Comparison of ENCODE assay signal across 22 mouse cellular contexts in the genomic region with DNA sequence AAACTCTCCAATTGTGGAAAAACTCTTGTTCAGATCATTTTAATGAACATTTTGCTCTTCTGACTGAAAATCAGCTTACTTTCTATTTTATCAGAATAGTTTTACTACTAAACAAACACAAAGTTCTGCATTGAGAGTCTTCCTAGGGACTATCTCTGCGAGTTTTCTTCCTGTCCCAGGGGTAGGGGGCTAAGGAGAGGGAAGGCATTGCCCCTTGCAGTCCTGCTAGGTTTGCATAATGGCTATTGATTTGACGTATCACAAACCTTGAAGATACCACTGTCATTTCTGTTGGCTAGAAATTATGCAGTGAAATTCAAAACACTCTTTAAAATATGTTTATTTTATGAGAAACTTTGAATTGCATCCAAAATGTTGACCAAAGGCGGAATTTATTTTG.
DNase-seq lines count a peak whose midpoint lies in the region; ATAC-seq and TF ChIP-seq lines count a peak whose summit lies in the region.
"Had no signal": no experiment of that assay in that cellular context is flagged by ENCODE, and none has a peak within 500 bp of the region (broad histone marks: within the 10 kb centered on the region; RNA-seq: fewer than 3 reads in every experiment).

No protein-coding gene starts in this region.

- peak overlapping the region; percentile 75 for H3K27ac ChIP-seq in gastrocnemius, adult 2 months
- H3K27ac ChIP-seq in kidney, postnatal 0 days = peak overlapping the region; percentile 34; the same call in 1 of the 2 replicates
- H3K27ac ChIP-seq in lung, embryonic 15.5 days = peak overlapping the region; percentile 92
- H3K27ac ChIP-seq in stomach, embryonic 15.5 days = peak overlapping the region; percentile 65
- no peak overlapping the region for H3K27ac ChIP-seq in heart, embryonic 10.5 days
- H3K27ac ChIP-seq: hindbrain, embryonic 13.5 days; limb, embryonic 13.5 days; liver, embryonic 13.5 days; midbrain, embryonic 15.5 days had no signal

- no peaks in the 10 kb centered on the region for H3K36me3 ChIP-seq in kidney, postnatal 0 days (ENCODE audit: insufficient read depth, low read length)
- H3K36me3 ChIP-seq in lung, embryonic 15.5 days = no peaks in the 10 kb centered on the region
- H3K36me3 ChIP-seq in stomach, embryonic 15.5 days = no peaks in the 10 kb centered on the region
- H3K36me3 ChIP-seq in heart, embryonic 10.5 days = no peaks in the 10 kb centered on the region
- H3K36me3 ChIP-seq: forebrain, embryonic 15.5 days; heart, embryonic 12.5 days; hindbrain, embryonic 13.5 days; limb, embryonic 13.5 days; liver, embryonic 13.5 days; midbrain, embryonic 10.5 days; midbrain, embryonic 15.5 days had no signal

- no peaks in the 10 kb centered on the region for H3K9me3 ChIP-seq in kidney, postnatal 0 days (replicated peaks; ENCODE audit: low read length)
- no peaks in the 10 kb centered on the region for H3K9me3 ChIP-seq in lung, embryonic 15.5 days
- no peaks in the 10 kb centered on the region for H3K9me3 ChIP-seq in stomach, embryonic 15.5 days
- no peaks in the 10 kb centered on the region for H3K9me3 ChIP-seq in heart, embryonic 10.5 days
- H3K9me3 ChIP-seq: forebrain, embryonic 15.5 days; heart, embryonic 12.5 days; hindbrain, embryonic 13.5 days; limb, embryonic 13.5 days; liver, embryonic 13.5 days; midbrain, embryonic 10.5 days; midbrain, embryonic 15.5 days had no signal

- H3K27me3 ChIP-seq in kidney, postnatal 0 days (ENCODE audit: insufficient read depth, low read length) = no peaks in the 10 kb centered on the region
- H3K27me3 ChIP-seq in lung, embryonic 15.5 days = no peaks in the 10 kb centered on the region
- no peaks in the 10 kb centered on the region for H3K27me3 ChIP-seq in stomach, embryonic 15.5 days (replicated peaks)
- H3K27me3 ChIP-seq in heart, embryonic 10.5 days (ENCODE audit: insufficient read depth, poor library complexity, severe bottlenecking) = no peaks in the 10 kb centered on the region
- H3K27me3 ChIP-seq: forebrain, embryonic 15.5 days; heart, embryonic 12.5 days; hindbrain, embryonic 13.5 days; limb, embryonic 13.5 days; liver, embryonic 13.5 days; midbrain, embryonic 15.5 days; Patski had no signal

- no peak for TF ChIP-seq CTCF in gastrocnemius, adult 2 months (IDR thresholded peaks at IDR 0.05)
- no peak for TF ChIP-seq CTCF in kidney, postnatal 0 days (IDR thresholded peaks at IDR 0.05; ENCODE audit: low read depth)

- peak overlapping the region; percentile 21; the same call in 1 of the 2 replicates for H3K4me2 ChIP-seq in kidney, postnatal 0 days (ENCODE audit: low read length)
- H3K4me2 ChIP-seq in lung, embryonic 15.5 days = no peak overlapping the region; the same call in 1 of the 2 replicates
- no peak overlapping the region; the same call in 1 of the 2 replicates for H3K4me2 ChIP-seq in stomach, embryonic 15.5 days
- H3K4me2 ChIP-seq: heart, embryonic 12.5 days; hindbrain, embryonic 13.5 days; liver, embryonic 13.5 days; midbrain, embryonic 15.5 days had no signal

- H3K4me3 ChIP-seq in gastrocnemius, adult 2 months = peak overlapping the region; percentile 59
- H3K4me3 ChIP-seq in kidney, postnatal 0 days (replicated peaks; ENCODE audit: low read depth, low read length) = no peak overlapping the region
- no peak overlapping the region for H3K4me3 ChIP-seq in lung, embryonic 15.5 days
- no peak overlapping the region for H3K4me3 ChIP-seq in stomach, embryonic 15.5 days (replicated peaks)
- no peak overlapping the region for H3K4me3 ChIP-seq in heart, embryonic 10.5 days
- H3K4me3 ChIP-seq: forebrain, embryonic 15.5 days; heart, embryonic 12.5 days; hindbrain, embryonic 13.5 days; limb, embryonic 13.5 days; liver, embryonic 13.5 days; midbrain, embryonic 10.5 days; midbrain, embryonic 15.5 days had no signal

- DNase-seq in gastrocnemius, adult 2 months = no peak
- DNase-seq in gastrocnemius, postnatal 14 days = no peak
- no peak for DNase-seq in kidney, postnatal 0 days (ENCODE audit: low spot score)
- DNase-seq in kidney, adult 8-10 months = no peak
- DNase-seq in lung, postnatal 10 days = no peak
- no peak for DNase-seq in heart, embryonic 10.5 days (ENCODE audit: low spot score)
- DNase-seq: adrenal gland, postnatal 10 days; cerebellum, adult 8-10 months; heart, postnatal 4 days; layer of hippocampus, adult 9-11 months; liver, embryonic 13.5 days; lung, adult 18-20 months; thymus, postnatal 4 days had no signal

- H3K4me1 ChIP-seq in kidney, postnatal 0 days (replicated peaks; ENCODE audit: insufficient read depth, low read length) = 0 out of 2 replicates have a peak, but pooled peaks cover 2% of the 10 kb centered on the region
- 0 out of 2 replicates have a peak, but pooled peaks cover 6% of the 10 kb centered on the region for H3K4me1 ChIP-seq in lung, embryonic 15.5 days
- peaks cover 4% of the 10 kb centered on the region; the same call in 1 of the 2 replicates for H3K4me1 ChIP-seq in stomach, embryonic 15.5 days
- no peaks in the 10 kb centered on the region for H3K4me1 ChIP-seq in heart, embryonic 10.5 days
- H3K4me1 ChIP-seq: heart, embryonic 12.5 days; liver, embryonic 13.5 days had no signal

- intact Hi-C loops in gastrocnemius, adult 2 months (cut with DNase I) = no loop called here
- intact Hi-C loops in gastrocnemius, postnatal 14 days (cut with DNase I; ENCODE audit: low total_unique reads) = no loop called here

- no peak overlapping the region for H3K9ac ChIP-seq in kidney, postnatal 0 days (ENCODE audit: low read depth, low read length)
- H3K9ac ChIP-seq in lung, embryonic 15.5 days = no peak overlapping the region
- no peak overlapping the region for H3K9ac ChIP-seq in stomach, embryonic 15.5 days
- H3K9ac ChIP-seq: forebrain, embryonic 15.5 days; heart, embryonic 12.5 days; hindbrain, embryonic 13.5 days; limb, embryonic 13.5 days; liver, embryonic 13.5 days; midbrain, embryonic 15.5 days had no signal

- 66% methylated on average over 3 of the region's 3 CpGs for WGBS in kidney, postnatal 0 days
- 39% methylated on average over 3 of the region's 3 CpGs for WGBS in lung, embryonic 15.5 days
- WGBS in stomach, embryonic 15.5 days = 43% methylated on average over 3 of the region's 3 CpGs
- 62% methylated on average over 3 of the region's 3 CpGs for WGBS in heart, embryonic 10.5 days

- ATAC-seq in kidney, postnatal 0 days (replicated peaks; ENCODE audit: low FRiP score, low read depth) = no peak
- ATAC-seq in lung, embryonic 15.5 days (ENCODE audit: borderline replicate concordance, extremely low read depth, low FRiP score, low TSS enrichment) = peak; percentile 76; the same call in 1 of the 2 replicates
- ATAC-seq in stomach, embryonic 15.5 days (ENCODE audit: insufficient read depth, low FRiP score, low read depth) = no peak
- ATAC-seq: forebrain, embryonic 15.5 days; midbrain, embryonic 15.5 days; Patski had no signal
